Mouse (Mus musculus) intestine, postnatal 0 days (tissue): ENCODE results near the gene Gm28051. TPM values are rescaled to one million over a fixed set of nuclear protein-coding genes. Genes with fewer than 3 reads are reported as not detected.

Experiments
- ATAC-seq: fragments of 200-750 bp; cut with Nextera tagmentation; 2 replicates; pipeline ENCODE4 v1.8.0; 2017; ENCODE audit warnings: mild to moderate bottlenecking, moderate TSS enrichment, moderate library complexity
- H3K27ac ChIP-seq: fragments of 300-500 bp; sonication (generic); 2 replicates; pipeline ENCODE4 v1.5.1; 2014; ENCODE audit warnings: mild to moderate bottlenecking, low read depth, low read length, moderate library complexity
- H3K27me3 ChIP-seq: fragments of 300-500 bp; sonication (generic); replicated peaks from 2 replicates; pipeline ENCODE4 v1.6.1; 2014; ENCODE audit warnings: low read length, mixed read lengths; ENCODE audit not compliant: control insufficient read depth, insufficient read depth
- H3K36me3 ChIP-seq: fragments of 300-500 bp; sonication (generic); 2 replicates; pipeline ENCODE4 v1.6.1; 2014; ENCODE audit warnings: mild to moderate bottlenecking, moderate library complexity; ENCODE audit not compliant: control insufficient read depth, insufficient read depth
- H3K4me1 ChIP-seq: fragments of 300-500 bp; sonication (generic); replicated peaks from 2 replicates; pipeline ENCODE4 v1.6.1; 2014; ENCODE audit warnings: antibody characterized with exemption, low read length, mixed read lengths; ENCODE audit not compliant: control insufficient read depth, insufficient read depth
- H3K4me2 ChIP-seq: fragments of 300-500 bp; sonication (generic); replicated peaks from 2 replicates; pipeline ENCODE4 v1.6.1; 2014; ENCODE audit warnings: low read depth, mild to moderate bottlenecking, moderate library complexity
- H3K4me3 ChIP-seq: fragments of 300-500 bp; sonication (generic); 2 replicates; pipeline ENCODE4 v1.5.1; 2014; ENCODE audit warnings: low read depth, low read length
- H3K9ac ChIP-seq: fragments of 300-500 bp; sonication (generic); 2 replicates; pipeline ENCODE4 v1.6.1; 2014; ENCODE audit warnings: mild to moderate bottlenecking, low read depth, low read length
- H3K9me3 ChIP-seq: fragments of 300-500 bp; sonication (generic); 2 replicates; pipeline ENCODE4 v1.6.1; 2016; ENCODE audit warnings: mixed run types; ENCODE audit not compliant: control insufficient read depth
- CTCF ChIP-seq: sonication (generic); IDR thresholded peaks from 2 replicates; pipeline ENCODE4 v1.5.1; 2016; ENCODE audit warnings: low read depth, mild to moderate bottlenecking, control low read depth, antibody characterized with exemption, moderate library complexity
- WGBS: fragments of 180-500 bp; shearing (Covaris S2); extraction: QIAGEN DNeasy Blood & Tissue Kit; methylation state at CpG from one replicate; pipeline ENCODE4 v1.1.7; 2014; 5-methylcytosine and 5-hydroxymethylcytosine counted together
- polyA plus RNA-seq: library from polyadenylated mRNA; unstranded; fragments of >200 nt; fragmentation: Nextera tagmentation; extraction: Ambion mirVana; gene quantifications from 2 replicates; pipeline ENCODE4 v1.2.1, GENCODE M21; 2015

Gene Gm28051
- polyA plus RNA-seq, 1 experiment from 2014 or later: not detected

- ATAC-seq: peak; percentile 16
- no peaks in the 10 kb centered on the region for H3K27me3 ChIP-seq
- peak overlapping the region; percentile 18; the same call in 1 of the 2 replicates for H3K4me2 ChIP-seq
- H3K36me3 ChIP-seq: peaks cover 7% of the 10 kb centered on the region
- no peak overlapping the region for H3K9ac ChIP-seq
- H3K4me3 ChIP-seq: no peak overlapping the region
- H3K27ac ChIP-seq: peak overlapping the region; percentile 96
- no peak for TF ChIP-seq CTCF
- H3K9me3 ChIP-seq: no peaks in the 10 kb centered on the region
- 54% methylated on average over 3 of the region's 3 CpGs for WGBS
- peaks cover 43% of the 10 kb centered on the region for H3K4me1 ChIP-seq
Measured at GRCm38 (mm10) chr12:102684720-102685386, 72.7 kb downstream of the Gm28051 start.

GRCm38 (mm10) chr12:102683979-102684378 is 73.6 kb downstream of the Gm28051 start:
- no peak overlapping the region for H3K4me3 ChIP-seq
- peaks cover 42% of the 10 kb centered on the region for H3K4me1 ChIP-seq
- no peak for ATAC-seq
- no peak for TF ChIP-seq CTCF
- H3K27me3 ChIP-seq: no peaks in the 10 kb centered on the region
- no peaks in the 10 kb centered on the region for H3K9me3 ChIP-seq
- peaks cover 7% of the 10 kb centered on the region for H3K36me3 ChIP-seq
- no peak overlapping the region for H3K9ac ChIP-seq
- peak overlapping the region; percentile 18; the same call in 1 of the 2 replicates for H3K4me2 ChIP-seq
- 79% methylated on average over 5 of the region's 5 CpGs for whole genome bisulfite sequencing
- H3K27ac ChIP-seq: peak overlapping the region; percentile 96

- TF ChIP-seq CTCF: no peak
- peaks cover 45% of the 10 kb centered on the region for H3K4me1 ChIP-seq
- no peak overlapping the region for H3K9ac ChIP-seq
- no peaks in the 10 kb centered on the region for H3K9me3 ChIP-seq
- H3K27ac ChIP-seq: peak overlapping the region; percentile 96; the same call in 1 of the 2 replicates
- H3K27me3 ChIP-seq: no peaks in the 10 kb centered on the region
- H3K36me3 ChIP-seq: peaks cover 7% of the 10 kb centered on the region
- WGBS: 61% methylated on average over 6 of the region's 6 CpGs
- ATAC-seq: no peak
- no peak overlapping the region for H3K4me3 ChIP-seq
- H3K4me2 ChIP-seq: no peak overlapping the region
Measured at GRCm38 (mm10) chr12:102683438-102683837, 74.1 kb downstream of the Gm28051 start.

- Histone ChIP-seq H3K9me3 (no peaks in the 10 kb centered on the region), H3K27me3 (no peaks in the 10 kb centered on the region), H3K27ac (peak overlapping the region; percentile 96), H3K4me3 (no peak overlapping the region), H3K36me3 (peaks cover 7% of the 10 kb centered on the region), H3K4me2 (no peak overlapping the region), H3K9ac (no peak overlapping the region), H3K4me1 (peaks cover 45% of the 10 kb centered on the region)
- ATAC-seq: no peak
- 56% methylated on average over 7 of the region's 7 CpGs for WGBS
- TF ChIP-seq CTCF: no peak
Measured at GRCm38 (mm10) chr12:102682722-102683299, 74.8 kb downstream of the Gm28051 start.

DNA sequence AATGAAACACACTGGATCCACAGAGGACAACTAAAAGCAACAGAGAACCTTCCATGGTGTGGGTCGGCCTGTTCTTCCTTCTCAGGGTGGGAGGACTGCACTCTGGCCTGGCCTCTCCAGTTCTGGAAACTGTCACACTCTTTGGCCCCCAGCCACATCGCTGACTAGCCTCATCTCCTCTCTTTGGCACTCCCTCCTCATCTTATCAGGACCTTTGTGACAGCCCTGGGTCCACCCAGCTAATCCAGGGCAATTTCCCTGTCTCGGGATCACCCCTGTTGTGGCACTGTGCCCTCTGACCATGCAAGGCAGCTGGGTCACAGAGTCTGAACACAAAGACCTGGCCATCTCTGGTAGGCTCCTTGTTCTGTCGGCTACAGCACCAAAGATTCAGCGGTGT is 75.5 kb downstream of the Gm28051 start:
- WGBS: 38% methylated on average over 5 of the region's 5 CpGs
- Histone ChIP-seq H3K4me1 (peaks cover 45% of the 10 kb centered on the region), H3K4me3 (no peak overlapping the region), H3K27me3 (no peaks in the 10 kb centered on the region), H3K9me3 (no peaks in the 10 kb centered on the region), H3K27ac (peak overlapping the region; percentile 96), H3K36me3 (peaks cover 7% of the 10 kb centered on the region), H3K4me2 (no peak overlapping the region), H3K9ac (peak overlapping the region; percentile 22; the same call in 1 of the 2 replicates)
- peak; percentile 87 for ATAC-seq
- TF ChIP-seq CTCF: no peak

GRCm38 (mm10) chr12:102681590-102681989 is 76.0 kb downstream of the Gm28051 start:
- Histone ChIP-seq H3K36me3 (peaks cover 7% of the 10 kb centered on the region), H3K9me3 (no peaks in the 10 kb centered on the region), H3K4me2 (peak overlapping the region; percentile 13; the same call in 1 of the 2 replicates), H3K4me1 (peaks cover 41% of the 10 kb centered on the region), H3K27me3 (no peaks in the 10 kb centered on the region), H3K4me3 (no peak overlapping the region), H3K27ac (peak overlapping the region; percentile 96), H3K9ac (peak overlapping the region; percentile 22; the same call in 1 of the 2 replicates)
- peak; percentile 60 for ATAC-seq
- WGBS: 64% methylated on average over 7 of the region's 7 CpGs
- TF ChIP-seq CTCF: peak; percentile 80
